Mouse (Mus musculus): ENCODE measurements at regions not wholly inside any gene's neighbourhood (a gene's known extent, or its start where the extent isn't known, plus 50 kb on each side); places are given as distances from the start of the nearest gene placed in this dataset.

DNA sequence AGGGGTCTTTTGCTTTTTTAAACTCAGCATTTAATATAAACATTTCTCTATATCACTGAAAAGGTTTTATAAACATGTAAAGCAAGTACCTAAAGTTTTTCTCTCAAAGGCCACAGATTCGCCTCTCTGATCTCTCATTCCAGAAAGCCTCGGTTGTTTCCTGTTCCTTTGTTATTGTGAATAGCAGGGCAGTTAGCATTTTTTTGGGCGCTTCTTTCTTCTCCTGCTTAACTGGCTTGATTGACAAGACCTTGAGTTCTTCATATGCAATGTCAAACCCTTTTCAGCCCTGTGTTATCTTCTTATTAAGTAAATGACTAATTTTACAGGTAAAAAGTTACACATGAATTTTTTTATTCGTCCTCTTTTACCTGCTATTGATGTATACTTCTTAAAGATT is 316.7 kb downstream of the Slc4a3 start:
- no peak overlapping the region for H3K27ac ChIP-seq (ENCODE audit: insufficient read depth, low read length)
- TF ChIP-seq POLR2A (IDR thresholded peaks at IDR 0.05; ENCODE audit: extremely low read depth, insufficient read depth, low read length) (no peak), CTCF (IDR thresholded peaks at IDR 0.05; ENCODE audit: extremely low read depth, insufficient read depth, low read length) (no peak)
- no peaks in the 10 kb centered on the region; the same call in 1 of the 2 replicates for H3K4me1 ChIP-seq (ENCODE audit: control insufficient read depth, insufficient read depth, low read length)
- no peak overlapping the region for H3K4me3 ChIP-seq (ENCODE audit: insufficient read depth, low read length)

DNA sequence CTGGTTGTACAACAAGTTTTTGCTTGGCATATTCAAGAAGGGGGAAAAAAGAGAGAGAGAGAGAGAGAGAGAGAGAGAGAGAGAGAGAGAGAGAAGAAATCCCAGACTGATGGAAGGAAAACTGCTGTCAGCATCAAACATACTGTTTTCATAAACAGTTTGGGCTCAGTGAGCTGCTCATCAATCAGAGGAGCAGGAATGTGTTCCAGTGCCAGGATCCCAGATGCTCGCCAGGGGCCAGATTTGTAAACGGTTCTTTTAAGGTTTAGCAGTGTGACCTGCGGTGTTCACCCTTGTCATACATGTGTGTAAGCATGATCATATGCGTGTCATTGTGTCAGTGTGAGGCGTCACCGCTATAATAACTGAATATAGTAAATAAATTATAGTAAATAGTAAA is 320.5 kb downstream of the Slc4a3 start:
- no peak for TF ChIP-seq CTCF (IDR thresholded peaks at IDR 0.05; ENCODE audit: extremely low read depth, insufficient read depth, low read length)
- no peak for TF ChIP-seq POLR2A (IDR thresholded peaks at IDR 0.05; ENCODE audit: extremely low read depth, insufficient read depth, low read length)
- Histone ChIP-seq H3K4me1 (ENCODE audit: control insufficient read depth, insufficient read depth, low read length) (no peaks in the 10 kb centered on the region; the same call in 1 of the 2 replicates), H3K4me3 (ENCODE audit: insufficient read depth, low read length) (no peak overlapping the region), H3K27ac (ENCODE audit: insufficient read depth, low read length) (no peak overlapping the region)

- Histone ChIP-seq H3K4me1 (ENCODE audit: control insufficient read depth, insufficient read depth, low read length) (no peaks in the 10 kb centered on the region; the same call in 1 of the 2 replicates), H3K4me3 (ENCODE audit: insufficient read depth, low read length) (no peak overlapping the region), H3K27ac (ENCODE audit: insufficient read depth, low read length) (no peak overlapping the region)
- TF ChIP-seq POLR2A (IDR thresholded peaks at IDR 0.05; ENCODE audit: extremely low read depth, insufficient read depth, low read length) = no peak
- TF ChIP-seq CTCF (IDR thresholded peaks at IDR 0.05; ENCODE audit: extremely low read depth, insufficient read depth, low read length) = no peak
Observed at GRCm38 (mm10) chr1:75869414-75869813, 323.3 kb downstream of the Slc4a3 start.

DNA sequence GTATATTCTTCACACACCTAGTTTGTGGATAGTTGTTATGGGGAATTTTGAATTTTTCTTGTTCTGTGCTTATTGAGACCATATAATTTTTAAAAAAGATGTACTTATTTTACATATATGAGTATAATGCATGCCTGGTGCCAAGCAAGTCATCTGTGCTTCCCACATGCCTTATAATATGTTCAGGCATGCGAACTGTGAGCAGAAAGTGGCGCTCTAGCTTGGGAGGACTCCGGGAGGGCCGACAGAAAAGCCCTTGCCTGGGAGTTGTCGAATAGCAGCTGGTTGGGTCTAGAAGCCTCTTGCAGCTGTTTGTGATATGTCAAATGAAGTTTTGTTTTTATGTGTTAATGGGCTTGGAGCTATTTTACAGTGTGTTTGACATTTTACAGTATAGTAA is 323.8 kb downstream of the Slc4a3 start:
- H3K27ac ChIP-seq (ENCODE audit: insufficient read depth, low read length) = no peak overlapping the region
- no peaks in the 10 kb centered on the region for H3K4me1 ChIP-seq (ENCODE audit: control insufficient read depth, insufficient read depth, low read length)
- TF ChIP-seq POLR2A (IDR thresholded peaks at IDR 0.05; ENCODE audit: extremely low read depth, insufficient read depth, low read length) (no peak), CTCF (IDR thresholded peaks at IDR 0.05; ENCODE audit: extremely low read depth, insufficient read depth, low read length) (no peak)
- H3K4me3 ChIP-seq (ENCODE audit: insufficient read depth, low read length) = no peak overlapping the region

- Histone ChIP-seq H3K4me1 (ENCODE audit: control insufficient read depth, insufficient read depth, low read length) (peaks cover 3% of the 10 kb centered on the region), H3K4me3 (ENCODE audit: insufficient read depth, low read length) (no peak overlapping the region), H3K27ac (ENCODE audit: insufficient read depth, low read length) (no peak overlapping the region)
- TF ChIP-seq CTCF (IDR thresholded peaks at IDR 0.05; ENCODE audit: extremely low read depth, insufficient read depth, low read length) = no peak
- no peak for TF ChIP-seq POLR2A (IDR thresholded peaks at IDR 0.05; ENCODE audit: extremely low read depth, insufficient read depth, low read length)
Observed at GRCm38 (mm10) chr1:75873911-75874310, 327.8 kb downstream of the Slc4a3 start.

GRCm38 (mm10) chr1:75877209-75877608 is 331.1 kb downstream of the Slc4a3 start:
- Histone ChIP-seq H3K27ac (ENCODE audit: insufficient read depth, low read length) (peak overlapping the region; percentile 2; the same call in 1 of the 2 replicates), H3K4me1 (ENCODE audit: control insufficient read depth, insufficient read depth, low read length) (peaks cover 3% of the 10 kb centered on the region), H3K4me3 (ENCODE audit: insufficient read depth, low read length) (no peak overlapping the region)
- TF ChIP-seq CTCF (IDR thresholded peaks at IDR 0.05; ENCODE audit: extremely low read depth, insufficient read depth, low read length) (no peak), POLR2A (IDR thresholded peaks at IDR 0.05; ENCODE audit: extremely low read depth, insufficient read depth, low read length) (no peak)

- TF ChIP-seq CTCF (IDR thresholded peaks at IDR 0.05; ENCODE audit: extremely low read depth, insufficient read depth, low read length) = no peak
- TF ChIP-seq POLR2A (IDR thresholded peaks at IDR 0.05; ENCODE audit: extremely low read depth, insufficient read depth, low read length) = no peak
- no peaks in the 10 kb centered on the region for H3K4me1 ChIP-seq (ENCODE audit: control insufficient read depth, insufficient read depth, low read length)
- no peak overlapping the region for H3K27ac ChIP-seq (ENCODE audit: insufficient read depth, low read length)
- no peak overlapping the region for H3K4me3 ChIP-seq (ENCODE audit: insufficient read depth, low read length)
Observed at GRCm38 (mm10) chr1:75885632-75886031, 339.6 kb downstream of the Slc4a3 start.

GRCm38 (mm10) chr1:75888499-75889208 is 342.6 kb downstream of the Slc4a3 start:
- Histone ChIP-seq H3K27ac (ENCODE audit: insufficient read depth, low read length) (no peak overlapping the region), H3K4me3 (ENCODE audit: insufficient read depth, low read length) (no peak overlapping the region), H3K4me1 (ENCODE audit: control insufficient read depth, insufficient read depth, low read length) (no peaks in the 10 kb centered on the region)
- TF ChIP-seq CTCF (IDR thresholded peaks at IDR 0.05; ENCODE audit: extremely low read depth, insufficient read depth, low read length) (no peak), POLR2A (IDR thresholded peaks at IDR 0.05; ENCODE audit: extremely low read depth, insufficient read depth, low read length) (no peak)

GRCm38 (mm10) chr1:75889847-75890591 is 344.0 kb downstream of the Slc4a3 start:
- TF ChIP-seq POLR2A (IDR thresholded peaks at IDR 0.05; ENCODE audit: extremely low read depth, insufficient read depth, low read length) (no peak), CTCF (IDR thresholded peaks at IDR 0.05; ENCODE audit: extremely low read depth, insufficient read depth, low read length) (no peak)
- no peak overlapping the region for H3K4me3 ChIP-seq (ENCODE audit: insufficient read depth, low read length)
- no peaks in the 10 kb centered on the region for H3K4me1 ChIP-seq (ENCODE audit: control insufficient read depth, insufficient read depth, low read length)
- no peak overlapping the region for H3K27ac ChIP-seq (ENCODE audit: insufficient read depth, low read length)
